Mouse (Mus musculus) heart, embryonic 15.5 days (tissue): ENCODE measurements around the gene Eif3a. TPM values are rescaled to one million over a fixed set of nuclear protein-coding genes. Genes with fewer than 3 reads are reported as not detected.
A peak's percentile ranks its signal among the peaks of the same experiment; 100 is the strongest.

Experiments used
- ATAC-seq: fragments of 200-750 bp; cut with Nextera tagmentation; replicated peaks from 2 replicates; pipeline ENCODE4 v1.8.0; 2017; ENCODE audit warnings: low read depth, moderate TSS enrichment; ENCODE audit not compliant: insufficient number of reproducible peaks, insufficient read depth, low FRiP score
- H3K27ac ChIP-seq: fragments of 300-500 bp; sonication (generic); 2 replicates; pipeline ENCODE4 v1.5.1; 2015; ENCODE audit warnings: mild to moderate bottlenecking, inconsistent platforms
- H3K27me3 ChIP-seq: fragments of 300-500 bp; sonication (generic); 2 replicates; pipeline ENCODE4 v1.6.1; 2015; ENCODE audit warnings: inconsistent platforms
- H3K36me3 ChIP-seq: fragments of 300-500 bp; sonication (generic); 2 replicates; pipeline ENCODE4 v1.6.1; 2015; ENCODE audit warnings: mild to moderate bottlenecking, inconsistent platforms
- H3K4me1 ChIP-seq: fragments of 300-500 bp; sonication (generic); replicated peaks from 2 replicates; pipeline ENCODE4 v1.6.1; 2015; ENCODE audit warnings: inconsistent platforms
- H3K4me2 ChIP-seq: fragments of 300-500 bp; sonication (generic); 2 replicates; pipeline ENCODE4 v1.6.1; 2015; ENCODE audit warnings: inconsistent platforms, mild to moderate bottlenecking, moderate library complexity
- H3K4me3 ChIP-seq: fragments of 300-500 bp; sonication (generic); 2 replicates; pipeline ENCODE4 v1.5.1; 2015; ENCODE audit warnings: mild to moderate bottlenecking, inconsistent platforms
- H3K9ac ChIP-seq: fragments of 300-500 bp; sonication (generic); 2 replicates; pipeline ENCODE4 v1.6.1; 2015; ENCODE audit warnings: mild to moderate bottlenecking, inconsistent platforms
- H3K9me3 ChIP-seq: fragments of 300-500 bp; sonication (generic); replicated peaks from 2 replicates; pipeline ENCODE4 v1.6.1; 2016; ENCODE audit warnings: inconsistent platforms
- WGBS: fragments of 180-500 bp; shearing (Covaris S2); methylation state at CpG from one replicate; pipeline ENCODE4 v1.1.7; 2015; ENCODE audit warnings: mixed read lengths; 5-methylcytosine and 5-hydroxymethylcytosine counted together
- polyA plus RNA-seq: library from polyadenylated mRNA; unstranded; fragments of >200 nt; fragmentation: Nextera tagmentation; extraction: Ambion mirVana; gene quantifications from 2 replicates; pipeline ENCODE4 v1.2.1, GENCODE M21; 2015

Eif3a gene
- polyA plus RNA-seq, 1 experiment from 2014 or later: 95.0 TPM

DNA sequence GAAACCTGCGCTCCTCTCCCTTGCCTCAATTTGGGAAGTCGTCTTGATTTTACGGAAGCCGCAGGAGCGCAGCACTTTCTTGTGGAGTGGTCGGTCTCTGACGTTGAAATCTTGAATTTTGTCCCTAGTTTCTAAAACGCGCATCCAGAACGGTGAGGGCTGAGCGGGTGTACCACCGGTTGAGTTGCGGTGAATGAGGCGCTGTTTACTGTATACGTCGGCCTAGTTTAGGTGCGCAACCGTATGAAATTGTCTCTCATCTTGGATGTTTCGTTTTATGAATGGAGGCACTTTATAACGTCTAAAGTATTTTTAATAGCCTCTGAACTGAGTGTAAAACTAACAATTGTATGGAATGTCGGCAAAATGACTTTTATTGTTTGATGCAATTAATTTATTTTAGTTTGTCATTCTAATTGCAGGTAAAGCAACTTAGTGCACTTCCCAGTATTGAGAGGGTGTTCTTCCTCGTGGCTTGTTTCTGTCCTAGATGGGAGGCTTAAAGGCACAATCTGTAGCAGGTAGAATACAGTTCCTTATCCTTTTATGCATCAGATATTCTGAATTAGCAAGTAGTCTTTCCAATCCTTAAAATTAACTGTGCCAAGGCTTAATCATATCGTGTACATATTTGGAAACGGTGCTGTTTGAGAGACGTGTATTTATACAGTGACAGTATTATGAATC, 33.2 kb downstream of the Eif3a start:
- ATAC-seq: no peak
- Histone ChIP-seq H3K9ac (peak overlapping the region; percentile 63), H3K27ac (no peak overlapping the region), H3K4me3 (peak overlapping the region; percentile 85), H3K9me3 (no peaks in the 10 kb centered on the region), H3K4me1 (peaks cover 12% of the 10 kb centered on the region), H3K27me3 (peaks cover 10% of the 10 kb centered on the region; the same call in 1 of the 2 replicates), H3K4me2 (peak overlapping the region; percentile 100), H3K36me3 (peaks cover 16% of the 10 kb centered on the region)
- 7% methylated on average over 25 of the region's 25 CpGs for WGBS

DNA sequence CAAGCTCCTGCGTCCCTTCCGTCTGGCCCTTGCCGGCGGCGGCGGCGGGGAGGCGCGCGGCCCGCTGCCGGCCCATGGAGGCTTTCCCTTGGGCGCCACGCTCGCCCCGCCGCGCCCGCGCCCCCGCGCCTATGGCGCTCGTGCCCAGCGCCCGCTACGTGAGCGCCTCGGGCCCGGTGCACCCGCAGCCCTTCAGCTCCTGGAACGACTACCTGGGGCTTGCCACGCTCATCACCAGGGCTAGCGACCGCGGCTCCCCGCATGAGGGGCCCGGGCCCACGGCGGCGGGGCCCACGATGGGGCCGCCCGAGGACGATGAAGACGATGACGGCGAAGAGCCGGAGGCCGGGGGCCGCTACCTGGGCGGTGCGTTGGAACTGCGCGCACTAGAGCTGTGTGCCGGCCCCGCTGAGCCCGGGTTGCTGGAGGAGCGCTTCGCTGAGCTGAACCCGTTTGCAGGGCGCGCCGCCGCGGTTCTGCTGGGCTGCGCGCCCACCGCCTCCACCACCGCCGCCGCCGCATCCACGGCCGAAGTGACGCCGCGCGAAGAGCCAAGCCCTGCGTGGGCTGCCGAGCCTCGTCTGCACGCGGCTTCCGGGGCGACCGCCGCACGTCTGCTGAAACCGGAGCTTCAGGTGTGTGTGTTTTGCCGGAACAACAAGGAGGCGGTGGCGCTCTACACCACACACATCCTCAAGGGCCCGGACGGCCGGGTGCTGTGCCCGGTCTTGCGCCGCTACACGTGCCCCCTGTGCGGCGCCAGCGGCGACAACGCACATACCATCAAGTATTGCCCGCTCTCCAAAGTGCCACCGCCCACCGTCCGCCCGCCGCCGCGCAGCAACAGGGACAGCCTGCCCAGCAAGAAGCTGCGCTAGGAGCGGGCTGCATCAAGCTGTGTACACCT, 34.0 kb downstream of the Eif3a start:
- peak overlapping the region; percentile 63 for H3K9ac ChIP-seq
- peak; percentile 33 for ATAC-seq
- H3K4me1 ChIP-seq: peaks cover 12% of the 10 kb centered on the region
- H3K27me3 ChIP-seq: peaks cover 10% of the 10 kb centered on the region; the same call in 1 of the 2 replicates
- peak overlapping the region; percentile 100 for H3K4me2 ChIP-seq
- peak overlapping the region; percentile 85 for H3K4me3 ChIP-seq
- H3K27ac ChIP-seq: peak overlapping the region; percentile 17
- WGBS: under 1% methylated on average over 104 of the region's 115 CpGs
- H3K36me3 ChIP-seq: peaks cover 12% of the 10 kb centered on the region; the same call in 1 of the 2 replicates
- H3K9me3 ChIP-seq: no peaks in the 10 kb centered on the region

DNA sequence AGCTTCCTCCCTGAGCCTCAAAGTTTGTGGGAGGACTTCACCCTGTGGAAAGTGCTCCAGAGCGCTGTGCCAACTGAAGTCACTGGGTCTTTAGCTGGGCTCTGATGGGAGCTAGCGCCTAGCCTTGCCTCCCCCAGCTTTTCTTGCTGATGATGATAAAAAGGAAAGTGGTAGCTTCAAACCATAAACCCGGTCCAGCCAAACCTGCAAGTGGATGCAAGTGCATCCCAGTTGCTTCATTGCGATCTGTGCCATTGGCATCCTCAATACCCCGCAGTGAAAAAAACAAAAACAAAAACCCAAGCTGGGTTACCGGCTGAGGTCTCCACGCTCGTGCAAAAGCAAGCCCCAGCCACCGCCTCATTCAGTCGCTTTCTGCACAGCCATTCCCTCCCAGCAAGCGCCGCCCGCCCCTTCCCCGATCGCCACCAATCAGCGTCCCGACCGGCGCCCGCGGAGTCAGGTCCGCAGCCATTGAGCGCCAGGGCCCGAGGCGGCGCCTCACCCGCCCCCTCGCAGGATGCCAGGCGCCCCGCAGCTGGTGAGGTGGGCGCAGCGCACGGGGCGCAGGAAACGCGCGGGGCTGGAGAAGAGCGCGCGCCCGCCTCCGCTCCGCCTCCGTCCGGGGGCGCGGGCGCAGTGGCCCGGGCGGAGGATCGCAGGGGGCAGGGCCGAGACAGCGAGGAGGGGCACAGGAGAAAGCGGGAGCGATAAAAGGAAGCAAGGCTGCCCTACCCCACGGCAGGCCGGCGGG, 34.8 kb downstream of the Eif3a start, which contains the start of gene Nanos1:
TSS of gene Nanos1 (plus strand) at position 550 of the 754 bp plus-strand sequence.
- H3K4me2 ChIP-seq: peak within 1 kb of the TSS; percentile 100
- peaks cover 10% of the 10 kb centered on the region; the same call in 1 of the 2 replicates for H3K36me3 ChIP-seq
- H3K27ac ChIP-seq: peak within 1 kb of the TSS; percentile 17
- no peaks in the 10 kb centered on the region for H3K9me3 ChIP-seq
- H3K4me3 ChIP-seq: peak within 1 kb of the TSS; percentile 85
- peak within 1 kb of the TSS; percentile 63 for H3K9ac ChIP-seq
- peaks cover 12% of the 10 kb centered on the region for H3K4me1 ChIP-seq
- under 1% methylated on average over 53 of the region's 58 CpGs for WGBS
- ATAC-seq: peak; percentile 94
- peaks cover 10% of the 10 kb centered on the region; the same call in 1 of the 2 replicates for H3K27me3 ChIP-seq

DNA sequence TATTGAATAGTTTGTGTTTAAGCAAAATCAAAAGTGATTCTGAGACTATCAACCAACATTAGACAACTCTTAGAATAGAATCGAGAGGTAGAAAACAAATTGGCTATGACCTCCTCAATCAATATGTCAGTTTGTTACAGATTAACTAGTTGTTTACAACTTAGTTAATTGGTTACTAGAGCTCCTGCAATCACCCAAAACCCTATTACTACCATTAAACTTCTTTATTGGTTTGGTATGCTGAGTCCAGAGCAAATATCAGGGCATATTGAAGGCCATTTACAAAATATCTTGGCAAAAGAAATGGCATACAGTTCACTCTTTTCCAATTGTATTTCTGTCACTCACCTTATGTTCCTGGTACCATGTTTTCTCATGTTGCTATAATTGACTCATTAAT, 42.7 kb downstream of the Eif3a start:
- no peak for ATAC-seq

DNA sequence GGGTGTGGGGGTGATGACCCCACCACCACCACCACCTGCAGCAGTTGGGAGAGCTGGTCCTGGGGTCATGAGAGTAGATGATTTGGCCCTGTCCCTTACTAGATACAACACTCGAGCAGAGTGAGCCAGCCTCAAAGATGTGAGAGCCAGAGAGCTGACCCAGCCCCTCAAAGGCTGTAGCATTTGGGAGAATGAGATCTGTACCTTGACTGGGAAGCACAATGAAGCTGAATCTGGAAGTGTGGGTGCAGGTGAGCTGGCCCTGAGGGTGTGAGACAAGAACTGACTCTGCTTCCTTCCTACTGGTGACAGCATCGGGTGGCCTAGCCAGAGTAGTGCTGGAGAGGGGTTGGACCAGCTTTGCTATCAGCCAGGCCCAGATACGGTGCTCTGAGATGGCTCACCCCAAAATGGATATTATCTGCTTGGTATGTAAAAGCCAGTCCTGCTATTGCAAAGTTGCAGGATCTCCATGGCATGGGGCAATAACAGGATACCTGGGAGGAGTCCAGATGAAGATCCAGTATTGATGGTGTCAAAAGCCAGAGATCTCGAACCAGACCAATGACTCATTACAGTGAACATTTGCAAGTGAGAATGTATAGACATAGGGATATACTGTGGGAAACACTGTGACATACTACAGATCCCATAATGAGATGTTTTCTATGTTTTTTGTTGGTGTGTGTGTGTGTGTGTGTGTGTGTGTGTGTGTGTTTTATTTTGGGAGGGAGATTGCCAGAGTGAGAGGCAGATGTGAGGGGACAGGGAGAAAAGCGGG, 46.5 kb downstream of the Eif3a start:
- Histone ChIP-seq H3K4me1 (no peaks in the 10 kb centered on the region), H3K27ac (no peak overlapping the region), H3K27me3 (no peaks in the 10 kb centered on the region), H3K9me3 (no peaks in the 10 kb centered on the region), H3K4me2 (no peak overlapping the region), H3K9ac (no peak overlapping the region), H3K4me3 (no peak overlapping the region), H3K36me3 (no peaks in the 10 kb centered on the region)
- no peak for ATAC-seq
- 61% methylated on average over 5 of the region's 5 CpGs for WGBS

More for the DNA sequence above, 42.7 kb downstream of the Eif3a start:
- no peaks in the 10 kb centered on the region for H3K27me3 ChIP-seq
- no peaks in the 10 kb centered on the region for H3K36me3 ChIP-seq
- H3K4me3 ChIP-seq: no peak overlapping the region
- no peak overlapping the region for H3K4me2 ChIP-seq
- no peaks in the 10 kb centered on the region for H3K4me1 ChIP-seq
- no peaks in the 10 kb centered on the region for H3K9me3 ChIP-seq
- 80% methylated on average over 1 of the region's 1 CpGs for WGBS
- H3K9ac ChIP-seq: no peak overlapping the region
- no peak overlapping the region for H3K27ac ChIP-seq

DNA sequence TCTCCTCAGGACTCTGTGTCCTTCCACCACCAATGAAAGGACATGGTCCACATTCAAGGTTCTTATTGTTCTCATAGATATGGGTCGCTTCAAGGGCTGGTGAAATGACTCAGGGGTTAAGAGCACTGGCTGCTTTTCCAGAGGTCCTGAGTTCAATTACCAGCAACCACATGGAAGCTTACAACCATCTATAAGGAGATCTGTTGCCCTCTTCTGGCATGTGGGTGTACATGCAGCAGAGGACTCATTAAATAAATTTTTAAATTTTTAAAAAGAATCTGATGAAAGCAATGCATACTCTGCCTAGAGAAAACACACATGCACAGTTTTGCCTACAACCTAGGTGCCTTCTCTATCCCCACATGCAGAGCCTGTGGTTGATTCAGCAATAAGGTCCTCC, 49.9 kb downstream of the Eif3a start:
- Histone ChIP-seq H3K9ac (no peak overlapping the region), H3K36me3 (no peaks in the 10 kb centered on the region), H3K27ac (no peak overlapping the region), H3K9me3 (no peaks in the 10 kb centered on the region), H3K27me3 (no peaks in the 10 kb centered on the region), H3K4me1 (no peaks in the 10 kb centered on the region), H3K4me3 (no peak overlapping the region), H3K4me2 (no peak overlapping the region)
- 50% methylated on average over 1 of the region's 1 CpGs for WGBS
- no peak for ATAC-seq

DNA sequence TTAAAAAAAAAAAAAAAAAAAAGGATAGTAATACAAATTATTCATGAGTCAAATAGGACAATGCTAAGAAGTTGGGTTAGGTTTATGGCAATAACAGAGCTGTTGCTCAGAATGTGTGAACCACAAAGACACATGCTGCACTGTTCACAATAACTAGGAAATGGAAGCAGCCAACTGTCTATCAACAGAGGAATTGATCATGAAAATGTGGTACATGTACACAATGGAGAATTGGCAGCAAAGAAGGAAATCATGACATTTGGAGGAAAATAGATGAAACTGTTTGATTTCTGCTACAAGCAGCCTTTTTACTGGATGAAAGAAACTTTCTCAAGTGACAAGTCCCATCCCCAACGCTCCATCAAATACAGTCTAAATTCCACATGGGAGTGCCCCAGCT, 58.5 kb downstream of the Eif3a start:
- WGBS: 73% methylated on average over 1 of the region's 1 CpGs
- Histone ChIP-seq H3K27ac (no peak overlapping the region), H3K9ac (no peak overlapping the region), H3K36me3 (no peaks in the 10 kb centered on the region), H3K4me1 (no peaks in the 10 kb centered on the region), H3K4me2 (no peak overlapping the region), H3K4me3 (no peak overlapping the region), H3K27me3 (no peaks in the 10 kb centered on the region), H3K9me3 (no peaks in the 10 kb centered on the region)
- no peak for ATAC-seq

DNA sequence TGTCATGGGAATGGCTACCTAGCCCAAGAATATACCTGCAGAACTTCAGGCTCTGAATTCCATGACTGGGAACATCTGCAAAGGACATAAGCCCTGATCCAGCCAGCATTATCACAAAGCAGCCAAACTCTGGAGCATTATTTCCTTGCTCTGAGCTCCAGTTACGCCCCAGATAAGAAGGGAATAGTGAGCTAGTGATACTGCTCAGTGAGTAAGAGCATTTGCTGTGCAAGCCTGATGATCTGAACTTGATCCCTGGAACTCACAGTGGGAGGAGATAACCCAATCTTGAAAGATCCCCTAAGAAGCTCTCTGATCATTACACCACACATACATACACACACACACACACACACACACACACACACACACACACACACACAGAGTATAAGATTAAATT, 59.2 kb downstream of the Eif3a start:
- Histone ChIP-seq H3K36me3 (no peaks in the 10 kb centered on the region), H3K4me2 (no peak overlapping the region), H3K4me1 (no peaks in the 10 kb centered on the region), H3K9ac (no peak overlapping the region), H3K9me3 (no peaks in the 10 kb centered on the region), H3K27me3 (no peaks in the 10 kb centered on the region), H3K4me3 (no peak overlapping the region), H3K27ac (no peak overlapping the region)
- 27% methylated on average over 1 of the region's 1 CpGs for WGBS
- ATAC-seq: no peak

DNA sequence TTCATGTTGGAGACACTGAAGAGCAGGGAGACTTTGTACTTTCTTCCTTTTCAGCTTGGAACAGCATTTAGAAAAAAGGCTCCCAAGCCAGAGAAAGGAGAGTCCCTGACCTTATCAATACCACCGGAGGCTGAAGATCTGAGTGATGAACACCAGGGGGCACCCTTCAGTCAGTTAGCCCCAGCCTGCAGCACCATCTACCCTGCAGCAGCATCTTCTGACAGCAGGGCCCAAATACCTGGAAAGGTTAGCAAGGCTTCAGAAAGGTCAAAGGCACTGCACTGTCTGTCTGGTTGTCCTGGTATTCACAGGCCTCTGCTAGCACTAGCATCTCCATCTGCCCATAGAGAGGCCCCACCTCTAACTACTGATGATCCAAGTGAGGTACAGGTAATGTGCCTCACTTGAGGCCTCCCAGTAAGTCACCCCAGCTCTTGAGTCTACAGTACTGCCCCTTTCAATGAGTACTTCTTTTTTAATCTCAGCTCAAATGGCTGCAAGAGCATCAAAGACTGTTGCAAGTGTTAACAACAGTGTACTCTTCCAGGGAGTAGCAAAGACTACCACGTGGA, 60.1 kb downstream of the Eif3a start:
- Histone ChIP-seq H3K36me3 (no peaks in the 10 kb centered on the region), H3K4me3 (no peak overlapping the region), H3K9me3 (no peaks in the 10 kb centered on the region), H3K4me2 (no peak overlapping the region), H3K4me1 (no peaks in the 10 kb centered on the region), H3K27me3 (no peaks in the 10 kb centered on the region), H3K27ac (no peak overlapping the region), H3K9ac (no peak overlapping the region)
- no peak for ATAC-seq
- 48% methylated on average over 2 of the region's 2 CpGs for WGBS

DNA sequence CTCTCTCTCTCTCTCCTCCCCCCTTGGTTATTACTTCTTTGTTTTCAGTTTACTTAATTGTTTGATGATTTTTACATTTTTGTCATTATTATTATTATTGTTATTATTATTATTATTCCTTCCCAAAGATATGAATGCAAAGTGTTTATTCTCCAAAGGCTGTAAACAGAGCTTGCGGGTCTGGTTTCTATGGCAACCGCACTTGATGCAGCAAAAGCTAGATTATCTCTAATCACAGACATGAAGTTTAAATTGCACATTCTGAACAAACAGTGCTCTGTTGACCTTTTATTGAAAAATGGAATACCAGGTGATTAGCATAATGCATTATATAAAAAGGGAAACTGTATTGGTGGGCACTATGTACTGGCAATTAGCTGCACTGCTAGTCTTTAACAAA, 74.1 kb downstream of the Eif3a start:
- ATAC-seq: no peak
- no peaks in the 10 kb centered on the region for H3K9me3 ChIP-seq
- WGBS: 94% methylated on average over 2 of the region's 2 CpGs
- H3K4me1 ChIP-seq: no peaks in the 10 kb centered on the region
- H3K9ac ChIP-seq: no peak overlapping the region
- no peaks in the 10 kb centered on the region for H3K36me3 ChIP-seq
- H3K4me2 ChIP-seq: no peak overlapping the region
- H3K4me3 ChIP-seq: no peak overlapping the region
- H3K27ac ChIP-seq: no peak overlapping the region
- H3K27me3 ChIP-seq: 0 out of 2 replicates have a peak, but pooled peaks cover 6% of the 10 kb centered on the region
